ENCODE assay signal across 8 mouse cellular contexts in the genomic region with DNA sequence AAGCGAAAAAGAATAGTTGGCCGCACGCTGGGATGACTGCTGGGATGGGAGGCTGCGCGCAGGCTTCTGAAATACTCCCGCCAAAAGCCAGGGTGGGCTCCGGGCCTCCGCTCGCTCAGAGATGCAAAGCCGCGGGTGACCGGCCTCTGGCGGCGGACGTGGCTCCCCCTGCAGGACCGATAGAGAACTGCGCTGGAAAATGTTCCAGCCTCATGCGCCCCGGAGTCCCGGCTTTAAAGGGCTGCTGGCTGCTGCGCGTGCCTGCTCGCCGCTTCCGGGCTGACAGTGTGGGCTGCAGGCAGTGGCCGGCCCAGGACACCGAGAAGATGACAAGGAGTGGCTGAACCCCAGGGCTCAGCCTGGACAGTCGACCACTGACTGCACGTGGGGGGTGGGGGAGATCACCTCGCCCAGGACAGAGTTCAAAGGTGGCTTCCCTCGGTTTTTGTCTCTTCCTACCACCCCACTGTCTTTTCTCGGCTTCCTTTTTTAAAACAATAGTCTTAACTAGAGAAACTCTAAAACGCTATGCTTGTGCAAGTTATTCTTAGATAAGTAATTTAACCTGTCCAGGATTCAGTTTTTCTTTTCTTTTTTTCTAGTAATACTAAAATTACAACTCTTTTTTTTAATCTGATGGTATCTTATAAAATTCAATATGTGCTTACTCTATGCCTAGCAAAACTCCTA. TPM values are rescaled to one million over a fixed set of nuclear protein-coding genes. Genes with fewer than 3 reads are reported as not detected.
DNase-seq lines count a peak whose midpoint lies in the region; ATAC-seq and TF ChIP-seq lines count a peak whose summit lies in the region.

No protein-coding gene starts in this region.

- ATAC-seq in cerebellum, adult (ENCODE audit: insufficient number of reproducible peaks, low FRiP score, low TSS enrichment) = peak; percentile 46
- ATAC-seq in forebrain, embryonic 13.5 days = peak; percentile 72
- ATAC-seq in liver, embryonic 16.5 days (ENCODE audit: low read depth) = peak; percentile 67
- ATAC-seq in neural tube, embryonic 12.5 days (ENCODE audit: low FRiP score, low read depth) = peak; percentile 70
- peak; percentile 82 for ATAC-seq in stomach, postnatal 0 days (ENCODE audit: low FRiP score, low TSS enrichment)

- peak; percentile 80 for DNase-seq in ES-CJ7 (ENCODE audit: low read depth, low spot score)
- peak; percentile 92 to 94 for DNase-seq in heart, postnatal 10 days
- peak; percentile 42 for DNase-seq in large intestine, adult 2 months (ENCODE audit: low read depth, low spot score)
- DNase-seq in stomach, postnatal 0 days (ENCODE audit: low spot score) = peak; percentile 86

- no peaks in the 10 kb centered on the region for H3K9me3 ChIP-seq in forebrain, embryonic 13.5 days (replicated peaks)
- no peaks in the 10 kb centered on the region for H3K9me3 ChIP-seq in liver, embryonic 16.5 days (replicated peaks; ENCODE audit: control insufficient read depth, low read length)
- H3K9me3 ChIP-seq in neural tube, embryonic 12.5 days = no peaks in the 10 kb centered on the region
- H3K9me3 ChIP-seq in stomach, postnatal 0 days (ENCODE audit: control insufficient read depth, low read length) = no peaks in the 10 kb centered on the region

- no peak for TF ChIP-seq EP300 in stomach, postnatal 0 days (optimal IDR thresholded peaks at IDR 0.05)

- peak overlapping the region; percentile 73 for H3K4me2 ChIP-seq in forebrain, embryonic 13.5 days
- peak overlapping the region; percentile 86 for H3K4me2 ChIP-seq in liver, embryonic 16.5 days (ENCODE audit: low read depth, low read length)
- peak overlapping the region; percentile 68 for H3K4me2 ChIP-seq in neural tube, embryonic 12.5 days (replicated peaks)
- peak overlapping the region; percentile 68 for H3K4me2 ChIP-seq in stomach, postnatal 0 days (replicated peaks; ENCODE audit: low read depth)

- TF ChIP-seq CTCF in stomach, postnatal 0 days (IDR thresholded peaks at IDR 0.05; ENCODE audit: low read depth) = peak; percentile 91

- H3K27me3 ChIP-seq in forebrain, embryonic 13.5 days = peaks cover 38% of the 10 kb centered on the region
- peaks cover 30% of the 10 kb centered on the region for H3K27me3 ChIP-seq in liver, embryonic 16.5 days (ENCODE audit: control insufficient read depth, insufficient read depth, low read depth, low read length)
- peaks cover 45% of the 10 kb centered on the region for H3K27me3 ChIP-seq in neural tube, embryonic 12.5 days (replicated peaks)
- no peaks in the 10 kb centered on the region for H3K27me3 ChIP-seq in stomach, postnatal 0 days (ENCODE audit: control insufficient read depth, insufficient read depth, low read length)

- WGBS in forebrain, embryonic 13.5 days = 1% methylated on average over 33 of the region's 33 CpGs
- WGBS in large intestine, adult 2 months = under 1% methylated on average over 33 of the region's 33 CpGs
- under 1% methylated on average over 33 of the region's 33 CpGs for WGBS in liver, embryonic 16.5 days (ENCODE audit: insufficient replicate concordance)
- WGBS in neural tube, embryonic 12.5 days = 2% methylated on average over 33 of the region's 33 CpGs
- WGBS in stomach, postnatal 0 days = 1% methylated on average over 33 of the region's 33 CpGs

- H3K9ac ChIP-seq in forebrain, embryonic 13.5 days = peak overlapping the region; percentile 57; the same call in 1 of the 2 replicates
- peak overlapping the region; percentile 67 for H3K9ac ChIP-seq in liver, embryonic 16.5 days (ENCODE audit: low read depth, low read length)
- 0 out of 2 replicates have a peak overlapping the region, but pooled peaks have one; percentile 35 for H3K9ac ChIP-seq in neural tube, embryonic 12.5 days
- H3K9ac ChIP-seq in stomach, postnatal 0 days (ENCODE audit: low read length) = peak overlapping the region; percentile 51; the same call in 1 of the 2 replicates

- no peak overlapping the region for H3K27ac ChIP-seq in forebrain, embryonic 13.5 days
- H3K27ac ChIP-seq in liver, embryonic 16.5 days (ENCODE audit: low read length) = no peak overlapping the region
- H3K27ac ChIP-seq in neural tube, embryonic 12.5 days = no peak overlapping the region
- no peak overlapping the region for H3K27ac ChIP-seq in stomach, postnatal 0 days (replicated peaks)

- peaks cover 23% of the 10 kb centered on the region for H3K4me1 ChIP-seq in forebrain, embryonic 13.5 days
- peaks cover 26% of the 10 kb centered on the region for H3K4me1 ChIP-seq in liver, embryonic 16.5 days (ENCODE audit: control insufficient read depth, low read depth, low read length)
- H3K4me1 ChIP-seq in neural tube, embryonic 12.5 days = peaks cover 7% of the 10 kb centered on the region
- H3K4me1 ChIP-seq in stomach, postnatal 0 days (replicated peaks; ENCODE audit: control insufficient read depth, insufficient read depth) = no peaks in the 10 kb centered on the region

- no peaks in the 10 kb centered on the region for H3K36me3 ChIP-seq in forebrain, embryonic 13.5 days (ENCODE audit: poor library complexity, severe bottlenecking)
- no peaks in the 10 kb centered on the region for H3K36me3 ChIP-seq in liver, embryonic 16.5 days (ENCODE audit: control insufficient read depth, insufficient read depth)
- H3K36me3 ChIP-seq in neural tube, embryonic 12.5 days = no peaks in the 10 kb centered on the region
- H3K36me3 ChIP-seq in stomach, postnatal 0 days (ENCODE audit: control insufficient read depth, insufficient read depth, low read length) = no peaks in the 10 kb centered on the region

- intact Hi-C loops in heart, postnatal 10 days (cut with DNase I) = loop anchor here (5.0 kb wide), 1 partner anchor 336 kb away; no protein-coding TSS in a partner anchor

- peak overlapping the region; percentile 37 for H3K4me3 ChIP-seq in forebrain, embryonic 13.5 days
- H3K4me3 ChIP-seq in liver, embryonic 16.5 days (ENCODE audit: low read depth, low read length) = peak overlapping the region; percentile 55
- H3K4me3 ChIP-seq in neural tube, embryonic 12.5 days = peak overlapping the region; percentile 27
- peak overlapping the region; percentile 35 for H3K4me3 ChIP-seq in stomach, postnatal 0 days (ENCODE audit: low read depth, low read length)

RNA-seq across cellular contexts. Expression of gene Chst14, which starts 46.5 kb away (rescaled TPM):
- polyA plus RNA-seq in forebrain, embryonic 13.5 days (2015; fragmentation: Nextera tagmentation; extraction: Ambion mirVana) = 5.9 and 6.9 TPM in 2 replicates
- total RNA-seq in heart, postnatal 10 days (2021) = 10 to 100 TPM; 14.1 to 14.5 TPM
- polyA plus RNA-seq in large intestine, adult 2 months (2012; rRNA removed) = 3.6 and 3.8 TPM in 2 replicates
- polyA plus RNA-seq in liver, embryonic 16.5 days (2015; fragmentation: Nextera tagmentation; extraction: Ambion mirVana) = 4.0 and 4.9 TPM in 2 replicates
- 18.3 and 18.4 TPM in 2 replicates for polyA plus RNA-seq in neural tube, embryonic 12.5 days (2016; fragmentation: Nextera tagmentation; extraction: Ambion mirVana)
- 13.6 and 14.2 TPM in 2 replicates for polyA plus RNA-seq in stomach, postnatal 0 days (2015; fragmentation: Nextera tagmentation; extraction: Ambion mirVana)

RNA-seq across cellular contexts. Expression of gene Ccdc32, which starts 56.4 kb away (rescaled TPM):
- 31.1 and 33.8 TPM in 2 replicates for polyA plus RNA-seq in forebrain, embryonic 13.5 days (2015; fragmentation: Nextera tagmentation; extraction: Ambion mirVana)
- 10 to 100 TPM; 12.8 to 17.4 TPM for total RNA-seq in heart, postnatal 10 days (2021)
- polyA plus RNA-seq in large intestine, adult 2 months (2012; rRNA removed) = 12.4 and 16.0 TPM in 2 replicates
- 13.3 and 13.4 TPM in 2 replicates for polyA plus RNA-seq in liver, embryonic 16.5 days (2015; fragmentation: Nextera tagmentation; extraction: Ambion mirVana)
- 28.0 and 28.8 TPM in 2 replicates for polyA plus RNA-seq in neural tube, embryonic 12.5 days (2016; fragmentation: Nextera tagmentation; extraction: Ambion mirVana)
- 20.7 and 21.3 TPM in 2 replicates for polyA plus RNA-seq in stomach, postnatal 0 days (2015; fragmentation: Nextera tagmentation; extraction: Ambion mirVana)

Comparison
In these comparisons a context has a peak if more than half of its experiments do, and no peak if none do; other contexts are left out.
1. DNase-seq: peak in every context shown above with its lines; median percentile 93 in heart, postnatal 10 days; 86 in stomach, postnatal 0 days; 80 in ES-CJ7; 42 in large intestine, adult 2 months.